Mouse (Mus musculus): ENCODE data around the gene Lrrc49. TPM values are rescaled to one million over a fixed set of nuclear protein-coding genes. Genes with fewer than 3 reads are reported as not detected.

The Lrrc49 gene
- polyA plus RNA-seq, 1 experiment from 2014 or later, result 1.2 TPM

DNA sequence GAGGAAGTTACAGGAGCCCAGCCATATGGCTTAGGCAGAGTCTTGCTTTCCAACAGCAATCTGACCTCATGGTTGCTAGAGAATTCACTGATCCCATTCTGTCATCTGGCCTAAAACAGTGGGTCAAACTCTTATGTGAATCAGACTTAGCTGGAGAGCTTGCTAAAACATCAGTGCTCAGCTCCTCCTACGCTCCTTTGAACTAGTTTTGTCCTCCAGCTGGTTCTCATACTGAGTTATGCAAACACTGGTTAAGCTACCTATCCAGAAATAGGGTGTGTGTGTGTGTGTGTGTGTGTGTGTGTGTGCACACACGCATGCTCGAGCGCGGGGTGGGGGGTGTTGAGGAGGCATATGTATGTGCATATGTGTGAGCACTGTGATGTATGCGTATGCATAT is 15.4 kb downstream of the Lrrc49 start:
- H3K4me3 ChIP-seq (replicated peaks), result no peak overlapping the region
- DNase-seq, result no peak
- H3K4me2 ChIP-seq, result no peak overlapping the region
- H3K36me3 ChIP-seq, result no peaks in the 10 kb centered on the region
- no peaks in the 10 kb centered on the region for H3K27me3 ChIP-seq
- H3K27ac ChIP-seq, result no peak overlapping the region
- no peaks in the 10 kb centered on the region for H3K4me1 ChIP-seq (replicated peaks)
- H3K9me3 ChIP-seq (replicated peaks), result no peaks in the 10 kb centered on the region
- no peak for ATAC-seq (ENCODE audit: low read depth)
- H3K9ac ChIP-seq, result no peak overlapping the region
- WGBS (ENCODE audit: insufficient replicate concordance), result 81% methylated on average over 6 of the region's 6 CpGs

DNA sequence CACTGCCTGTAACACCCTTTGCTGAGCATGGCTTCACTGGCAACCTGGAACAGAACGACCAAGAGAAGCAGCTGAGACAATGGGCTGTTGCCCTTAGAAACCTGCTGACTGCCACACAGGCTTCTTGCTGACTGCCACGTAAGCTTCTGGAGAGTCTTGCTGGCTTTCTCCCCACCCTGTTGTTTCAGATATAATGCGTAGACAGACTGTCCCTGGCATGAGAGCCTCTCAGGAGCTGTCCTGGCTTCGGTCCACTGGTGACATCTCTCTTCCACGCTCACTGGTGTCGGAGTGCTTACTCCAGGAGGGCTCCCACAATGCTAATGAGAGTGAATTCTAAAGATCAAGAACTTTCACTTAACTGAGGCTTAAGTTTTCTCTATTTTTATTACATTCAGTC is 19.1 kb downstream of the Lrrc49 start:
- no peak overlapping the region for H3K27ac ChIP-seq
- no peak for ATAC-seq (ENCODE audit: low read depth)
- no peak overlapping the region for H3K4me3 ChIP-seq (replicated peaks)
- no peak for DNase-seq
- H3K4me1 ChIP-seq (replicated peaks), result no peaks in the 10 kb centered on the region
- no peaks in the 10 kb centered on the region for H3K9me3 ChIP-seq (replicated peaks)
- no peak overlapping the region for H3K9ac ChIP-seq
- H3K36me3 ChIP-seq, result no peaks in the 10 kb centered on the region
- no peak overlapping the region for H3K4me2 ChIP-seq
- WGBS (ENCODE audit: insufficient replicate concordance), result 69% methylated on average over 6 of the region's 6 CpGs
- no peaks in the 10 kb centered on the region for H3K27me3 ChIP-seq

DNA sequence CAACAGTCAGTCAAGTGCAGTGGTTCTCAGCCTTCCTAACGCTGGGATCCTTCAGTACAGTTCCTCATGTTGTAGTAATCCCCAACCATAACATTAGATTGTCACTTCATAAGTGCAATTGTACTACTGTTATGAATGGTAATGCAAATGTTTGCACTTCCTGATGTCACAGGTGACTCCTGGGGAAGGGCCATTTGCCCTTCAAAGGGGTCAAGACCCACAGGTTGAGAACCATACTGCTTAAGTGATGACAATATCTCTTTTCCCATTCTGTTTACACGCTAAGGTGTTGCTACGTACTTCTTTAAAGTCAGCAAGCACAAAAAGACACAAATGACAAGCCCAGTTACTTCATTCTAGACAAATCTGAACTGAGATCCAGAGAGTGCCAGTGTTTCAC is 22.4 kb downstream of the Lrrc49 start:
- 68% methylated on average over 3 of the region's 3 CpGs for WGBS (ENCODE audit: insufficient replicate concordance)
- DNase-seq (no peak), ATAC-seq (ENCODE audit: low read depth) (no peak)
- H3K36me3 ChIP-seq, result no peaks in the 10 kb centered on the region
- H3K4me3 ChIP-seq (replicated peaks), result no peak overlapping the region
- H3K27me3 ChIP-seq, result no peaks in the 10 kb centered on the region
- no peaks in the 10 kb centered on the region for H3K4me1 ChIP-seq (replicated peaks)
- no peak overlapping the region for H3K4me2 ChIP-seq
- no peak overlapping the region for H3K27ac ChIP-seq
- H3K9ac ChIP-seq, result no peak overlapping the region
- no peaks in the 10 kb centered on the region for H3K9me3 ChIP-seq (replicated peaks)

DNA sequence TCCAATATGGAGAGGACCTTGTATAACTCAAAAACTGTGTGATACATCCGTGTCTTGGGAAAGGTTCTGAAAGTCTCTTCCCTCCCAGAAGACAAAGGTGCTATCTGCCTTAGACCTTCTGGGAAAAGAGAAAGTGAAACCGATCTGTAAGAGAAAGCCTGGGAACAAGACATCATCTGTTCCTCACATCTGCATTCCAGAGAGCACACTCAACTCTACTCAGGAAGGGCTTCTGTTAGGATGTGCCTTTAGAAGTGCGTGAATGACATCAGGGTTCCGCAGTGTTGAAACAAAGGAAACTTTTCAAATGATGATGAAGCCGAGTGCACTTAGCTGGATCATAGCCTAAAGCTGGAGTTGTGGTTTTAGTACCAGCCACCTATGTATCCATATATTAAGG is 23.1 kb downstream of the Lrrc49 start:
- Histone ChIP-seq H3K36me3 (no peaks in the 10 kb centered on the region), H3K27ac (no peak overlapping the region), H3K4me3 (replicated peaks) (no peak overlapping the region), H3K9ac (no peak overlapping the region), H3K4me1 (replicated peaks) (no peaks in the 10 kb centered on the region), H3K4me2 (no peak overlapping the region), H3K9me3 (replicated peaks) (no peaks in the 10 kb centered on the region), H3K27me3 (no peaks in the 10 kb centered on the region)
- ATAC-seq (ENCODE audit: low read depth) (no peak), DNase-seq (no peak)
- WGBS (ENCODE audit: insufficient replicate concordance), result 67% methylated on average over 5 of the region's 5 CpGs

DNA sequence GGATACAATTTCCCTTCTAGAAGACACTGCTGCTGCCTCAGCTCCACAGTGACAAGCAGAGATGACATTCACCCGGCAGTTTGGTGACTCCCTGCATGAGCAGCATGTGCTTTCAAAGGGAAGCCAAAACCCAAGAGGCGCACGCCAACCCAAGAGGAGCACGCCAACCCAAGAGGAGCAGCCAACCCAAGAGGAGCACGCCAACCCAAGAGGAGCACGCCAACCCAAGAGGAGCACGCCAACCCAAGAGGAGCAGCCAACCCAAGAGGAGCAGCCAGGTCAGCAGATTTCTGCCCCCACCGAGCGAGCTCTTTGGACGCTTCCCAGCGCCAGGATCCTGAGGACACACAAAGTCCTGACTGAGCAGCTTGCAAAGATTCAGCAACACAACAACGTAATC is 23.6 kb downstream of the Lrrc49 start:
- WGBS (ENCODE audit: insufficient replicate concordance), result 81% methylated on average over 12 of the region's 12 CpGs
- no peak overlapping the region for H3K27ac ChIP-seq
- H3K9me3 ChIP-seq (replicated peaks), result no peaks in the 10 kb centered on the region
- H3K4me3 ChIP-seq (replicated peaks), result no peak overlapping the region
- no peaks in the 10 kb centered on the region for H3K27me3 ChIP-seq
- no peaks in the 10 kb centered on the region for H3K4me1 ChIP-seq (replicated peaks)
- ATAC-seq (ENCODE audit: low read depth) (no peak), DNase-seq (no peak)
- no peaks in the 10 kb centered on the region for H3K36me3 ChIP-seq
- H3K4me2 ChIP-seq, result no peak overlapping the region
- no peak overlapping the region for H3K9ac ChIP-seq

DNA sequence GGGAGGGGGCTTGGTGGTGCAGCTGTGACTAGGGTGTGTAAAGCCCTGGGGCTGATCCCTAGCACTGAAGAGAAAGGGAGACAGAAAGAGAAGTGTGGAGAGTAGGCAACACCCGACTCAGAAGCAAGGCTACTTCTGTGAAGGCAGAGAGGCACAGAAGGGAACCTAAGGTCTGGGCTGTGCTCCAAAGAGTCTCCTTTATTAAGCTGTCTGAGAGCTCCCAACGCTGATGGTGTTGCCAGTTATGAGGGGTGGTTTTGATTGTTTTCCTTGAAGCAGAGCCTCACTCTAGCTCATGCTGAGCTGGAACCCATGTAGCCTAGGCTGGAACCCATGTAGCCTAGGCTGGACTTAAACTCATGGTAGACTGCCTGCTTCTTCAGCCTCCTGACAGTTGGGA is 25.0 kb downstream of the Lrrc49 start:
- no peak for DNase-seq
- Histone ChIP-seq H3K9ac (no peak overlapping the region), H3K4me3 (replicated peaks) (no peak overlapping the region), H3K36me3 (no peaks in the 10 kb centered on the region), H3K27me3 (no peaks in the 10 kb centered on the region), H3K27ac (no peak overlapping the region), H3K4me2 (no peak overlapping the region), H3K9me3 (replicated peaks) (no peaks in the 10 kb centered on the region), H3K4me1 (replicated peaks) (no peaks in the 10 kb centered on the region)
- WGBS (ENCODE audit: insufficient replicate concordance), result 42% methylated on average over 2 of the region's 2 CpGs
- no peak for ATAC-seq (ENCODE audit: low read depth)

DNA sequence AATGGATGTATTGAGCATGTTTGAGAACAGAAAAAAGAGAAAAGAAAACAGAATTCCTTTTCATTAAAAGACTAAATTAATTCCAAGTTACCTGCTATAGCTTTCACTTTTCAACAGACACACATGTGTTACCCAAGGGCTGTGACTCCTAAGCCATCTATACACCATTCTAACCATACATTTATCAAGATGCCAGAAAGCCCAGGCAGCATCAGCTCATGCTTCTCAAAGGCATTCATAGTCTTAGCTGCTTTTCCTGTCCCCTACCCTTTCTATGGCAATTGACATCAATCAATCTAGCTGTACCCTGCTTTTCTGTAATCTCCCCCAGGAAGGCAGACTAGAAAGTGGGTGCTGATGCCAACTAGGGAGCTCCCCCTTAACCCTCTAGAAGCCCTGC is 34.4 kb downstream of the Lrrc49 start:
- Histone ChIP-seq H3K27ac (peak overlapping the region; percentile 7), H3K27me3 (no peaks in the 10 kb centered on the region), H3K9me3 (replicated peaks) (no peaks in the 10 kb centered on the region), H3K4me2 (no peak overlapping the region), H3K4me3 (replicated peaks) (no peak overlapping the region), H3K9ac (no peak overlapping the region), H3K36me3 (no peaks in the 10 kb centered on the region), H3K4me1 (replicated peaks) (peaks cover 17% of the 10 kb centered on the region)
- peak; percentile 67; the same call in 1 of the 2 replicates for ATAC-seq (ENCODE audit: low read depth)
- no peak for DNase-seq

DNA sequence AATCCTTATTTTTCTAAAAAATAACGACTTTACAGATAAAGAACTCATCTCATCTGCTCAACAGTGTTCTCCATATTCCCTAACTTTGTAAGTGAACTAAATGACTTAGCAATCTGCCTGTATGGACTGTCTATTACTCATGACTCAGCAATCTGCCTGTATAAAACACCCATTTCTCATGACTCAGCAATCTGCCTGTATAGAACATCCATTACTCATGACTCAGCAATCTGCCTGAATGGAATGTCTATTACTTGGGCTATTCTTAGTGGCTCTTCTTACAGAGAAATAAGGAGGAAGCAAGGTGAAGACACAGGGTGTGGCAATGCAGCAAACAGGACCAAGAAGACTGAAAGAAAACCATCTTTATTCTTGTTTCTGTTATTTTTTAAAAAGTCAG is 34.8 kb downstream of the Lrrc49 start:
- no peak overlapping the region for H3K4me3 ChIP-seq (replicated peaks)
- DNase-seq, result peak; percentile 26
- no peaks in the 10 kb centered on the region for H3K9me3 ChIP-seq (replicated peaks)
- H3K27ac ChIP-seq, result no peak overlapping the region
- peaks cover 17% of the 10 kb centered on the region for H3K4me1 ChIP-seq (replicated peaks)
- no peaks in the 10 kb centered on the region for H3K36me3 ChIP-seq
- H3K4me2 ChIP-seq, result no peak overlapping the region
- peak; percentile 95 for ATAC-seq (ENCODE audit: low read depth)
- no peaks in the 10 kb centered on the region for H3K27me3 ChIP-seq
- 39% methylated on average over 1 of the region's 1 CpGs for WGBS (ENCODE audit: insufficient replicate concordance)
- no peak overlapping the region for H3K9ac ChIP-seq

DNA sequence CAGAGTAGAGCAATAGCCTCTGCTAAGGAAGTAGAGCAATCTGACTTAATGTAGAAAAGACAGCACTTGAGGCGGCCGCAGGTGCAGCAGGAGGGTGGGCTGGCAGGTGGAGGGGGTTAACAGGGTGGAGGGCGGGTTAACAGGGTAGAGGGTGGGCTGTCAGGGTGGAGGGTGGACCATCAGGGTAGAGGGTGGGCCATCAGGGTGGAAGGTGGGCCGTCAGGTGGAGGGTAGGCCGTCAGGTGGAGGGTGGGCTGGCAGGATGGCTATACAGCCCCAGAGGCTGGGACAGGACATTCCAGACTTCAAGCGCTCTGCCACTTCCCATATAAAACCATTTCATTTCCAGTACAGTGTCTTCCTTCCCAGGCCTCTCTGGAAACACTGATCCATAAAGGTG is 37.7 kb downstream of the Lrrc49 start:
- Histone ChIP-seq H3K4me3 (replicated peaks) (no peak overlapping the region), H3K36me3 (no peaks in the 10 kb centered on the region), H3K27ac (no peak overlapping the region), H3K27me3 (no peaks in the 10 kb centered on the region), H3K4me2 (no peak overlapping the region), H3K9ac (no peak overlapping the region), H3K9me3 (replicated peaks) (no peaks in the 10 kb centered on the region), H3K4me1 (replicated peaks) (peaks cover 17% of the 10 kb centered on the region)
- ATAC-seq (ENCODE audit: low read depth), result no peak
- WGBS (ENCODE audit: insufficient replicate concordance), result 71% methylated on average over 6 of the region's 6 CpGs
- no peak for DNase-seq

DNA sequence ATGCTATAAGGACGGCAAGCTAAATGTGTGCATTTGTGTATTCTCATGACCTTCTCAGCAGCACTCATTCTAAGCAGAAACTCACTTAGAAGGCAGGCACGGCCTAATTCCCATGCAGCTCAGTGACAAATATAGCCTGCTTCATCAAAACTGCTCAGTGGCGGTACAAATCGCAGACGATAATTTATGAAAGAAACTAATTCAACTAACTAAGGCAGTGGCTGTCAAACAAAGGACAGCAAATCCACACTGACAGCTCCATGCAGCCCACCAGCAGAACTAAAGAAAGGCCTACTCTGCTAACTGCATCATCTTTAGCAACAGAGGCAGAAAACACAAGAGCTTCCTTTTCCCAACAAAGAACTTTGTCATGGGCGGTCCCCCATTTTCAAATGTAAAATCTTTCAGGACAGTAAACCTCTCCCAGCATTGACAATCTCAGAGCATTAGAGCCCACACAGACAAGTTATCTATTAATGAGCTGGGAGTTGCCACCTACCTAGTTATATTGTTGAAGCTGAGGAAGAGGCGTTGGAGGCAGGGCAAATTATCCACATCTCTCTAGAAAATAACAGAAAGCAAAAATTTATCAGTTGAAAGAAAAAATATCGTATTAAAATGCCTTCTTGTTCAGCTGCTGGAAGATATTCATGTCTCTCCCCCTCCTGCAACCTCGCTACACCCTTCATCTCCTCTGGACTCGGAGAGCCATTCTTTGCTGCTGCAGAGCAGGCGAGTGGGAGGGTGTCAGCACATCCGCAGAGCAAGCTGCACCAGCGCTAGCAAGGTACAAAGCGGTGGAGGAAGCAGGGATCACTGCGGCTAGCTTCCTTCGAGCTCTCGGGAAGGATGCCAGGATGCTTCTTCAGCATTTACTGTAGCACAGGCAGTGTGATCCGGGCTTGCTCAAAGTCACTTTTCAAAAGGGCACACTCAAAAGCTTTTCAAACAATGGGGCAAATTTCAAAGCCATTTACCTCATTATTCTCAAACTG is 38.7 kb downstream of the Lrrc49 start:
- Histone ChIP-seq H3K36me3 (no peaks in the 10 kb centered on the region), H3K9ac (no peak overlapping the region), H3K4me2 (no peak overlapping the region), H3K27me3 (no peaks in the 10 kb centered on the region), H3K4me3 (replicated peaks) (no peak overlapping the region), H3K27ac (no peak overlapping the region), H3K9me3 (replicated peaks) (no peaks in the 10 kb centered on the region), H3K4me1 (replicated peaks) (peaks cover 17% of the 10 kb centered on the region)
- WGBS (ENCODE audit: insufficient replicate concordance), result 63% methylated on average over 18 of the region's 18 CpGs
- ATAC-seq (ENCODE audit: low read depth), result no peak
- no peak for DNase-seq

DNA sequence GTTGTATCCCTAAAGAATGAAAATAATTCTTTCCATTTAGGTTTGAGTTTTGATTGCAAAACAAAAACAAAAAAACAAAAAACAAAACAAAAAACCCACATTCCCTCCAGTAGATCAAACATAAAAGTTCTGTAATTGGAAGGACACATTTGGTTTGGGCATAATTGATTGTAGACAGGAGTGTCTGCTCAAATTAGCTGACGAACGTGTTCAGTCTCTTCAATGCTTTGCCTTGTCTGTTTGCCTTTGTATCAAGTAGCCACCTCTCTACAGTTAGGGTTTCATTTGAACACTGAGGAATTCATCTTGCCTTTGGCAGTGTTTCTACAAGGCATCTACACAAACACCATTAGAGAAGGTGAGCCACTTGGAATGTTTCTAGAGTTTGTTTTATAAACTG is 54.4 kb downstream of the Lrrc49 start:
- WGBS (ENCODE audit: insufficient replicate concordance), result 77% methylated on average over 2 of the region's 2 CpGs
- H3K9ac ChIP-seq, result no peak overlapping the region

DNA sequence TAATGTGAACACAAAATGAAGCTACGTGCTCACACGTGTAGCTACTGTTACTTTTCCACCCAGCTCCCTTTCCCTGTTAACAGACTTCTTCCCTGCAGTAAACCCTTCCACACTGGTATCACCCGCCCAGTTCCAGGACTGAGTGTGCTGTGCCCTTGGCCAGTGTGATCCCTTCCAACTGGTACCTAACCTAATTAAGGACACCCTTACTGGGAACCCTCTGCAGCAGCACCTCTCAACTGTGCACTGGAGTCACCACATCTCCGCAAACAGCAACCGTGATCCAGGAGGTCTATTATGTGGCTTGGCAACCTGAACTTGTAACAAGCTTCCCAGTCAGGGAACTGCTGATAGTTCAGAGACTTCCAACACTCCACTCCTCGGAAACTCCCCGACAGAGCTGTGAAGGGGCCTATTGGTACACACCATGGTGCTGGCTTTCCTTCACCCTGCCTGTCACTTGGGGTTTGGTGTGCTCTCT is 61.6 kb downstream of the Lrrc49 start:
- 60% methylated on average over 7 of the region's 7 CpGs for WGBS (ENCODE audit: insufficient replicate concordance)
- no peak overlapping the region for H3K4me3 ChIP-seq (replicated peaks)
- no peaks in the 10 kb centered on the region for H3K9me3 ChIP-seq (replicated peaks)
- H3K9ac ChIP-seq, result no peak overlapping the region
- ATAC-seq (ENCODE audit: low read depth) (no peak), DNase-seq (no peak)
- no peak overlapping the region for H3K27ac ChIP-seq
- no peaks in the 10 kb centered on the region for H3K36me3 ChIP-seq
- H3K27me3 ChIP-seq, result no peaks in the 10 kb centered on the region
- H3K4me1 ChIP-seq (replicated peaks), result no peaks in the 10 kb centered on the region
- no peak overlapping the region for H3K4me2 ChIP-seq

More for the DNA sequence above, 54.4 kb downstream of the Lrrc49 start:
- H3K27me3 ChIP-seq, result no peaks in the 10 kb centered on the region
- no peak overlapping the region for H3K4me3 ChIP-seq (replicated peaks)
- no peak for DNase-seq
- no peak for ATAC-seq (ENCODE audit: low read depth)
- no peak overlapping the region for H3K4me2 ChIP-seq
- no peaks in the 10 kb centered on the region for H3K9me3 ChIP-seq (replicated peaks)
- H3K36me3 ChIP-seq, result no peaks in the 10 kb centered on the region
- H3K27ac ChIP-seq, result no peak overlapping the region
- H3K4me1 ChIP-seq (replicated peaks), result no peaks in the 10 kb centered on the region
